ENCODE assay signal across 14 mouse cellular contexts in genomic region chr4:138342778-138343177, GRCm38 (mm10). TPM values are rescaled to one million over a fixed set of nuclear protein-coding genes. Genes with fewer than 3 reads are reported as not detected.
DNase-seq lines count a peak whose midpoint lies in the region; ATAC-seq and TF ChIP-seq lines count a peak whose summit lies in the region.
"Had no signal": no experiment of that assay in that cellular context is flagged by ENCODE, and none has a peak within 500 bp of the region (broad histone marks: within the 10 kb centered on the region; RNA-seq: fewer than 3 reads in every experiment).

No protein-coding gene starts in this region.

- H3K4me3 ChIP-seq in heart, embryonic 14.5 days (ENCODE audit: control insufficient read depth in 1 of 2, insufficient read depth in 1 of 2, low read depth in 1 of 2, low read length in 2 of 2): no peak overlapping the region
- no peak overlapping the region for H3K4me3 ChIP-seq in intestine, embryonic 15.5 days (replicated peaks)
- H3K4me3 ChIP-seq in myocyte: no peak overlapping the region
- H3K4me3 ChIP-seq: embryonic facial prominence, embryonic 13.5 days; midbrain, embryonic 13.5 days had no signal

- H3K79me2 ChIP-seq in myocyte (ENCODE audit: control insufficient read depth, insufficient read depth): no peaks in the 10 kb centered on the region

- whole genome bisulfite sequencing in heart, embryonic 14.5 days: 65% methylated on average over 6 of the region's 6 CpGs
- WGBS in intestine, embryonic 15.5 days: 51% methylated on average over 6 of the region's 6 CpGs

- H3K4me1 ChIP-seq in heart, embryonic 14.5 days (ENCODE audit: control insufficient read depth in 2 of 2, insufficient read depth in 2 of 2, low read length in 2 of 2): peaks cover 27 to 30% of the 10 kb centered on the region in 2 experiments
- peaks cover 6% of the 10 kb centered on the region; the same call in 1 of the 2 replicates for H3K4me1 ChIP-seq in intestine, embryonic 15.5 days (replicated peaks)
- H3K4me1 ChIP-seq: midbrain, embryonic 13.5 days had no signal

- no peaks in the 10 kb centered on the region for H3K9me3 ChIP-seq in heart, embryonic 14.5 days (ENCODE audit: control insufficient read depth, low read length)
- no peaks in the 10 kb centered on the region for H3K9me3 ChIP-seq in intestine, embryonic 15.5 days
- H3K9me3 ChIP-seq: embryonic facial prominence, embryonic 13.5 days; midbrain, embryonic 13.5 days had no signal

- H3K36me3 ChIP-seq in heart, embryonic 14.5 days (ENCODE audit: control insufficient read depth, insufficient read depth, low read length): no peaks in the 10 kb centered on the region
- no peaks in the 10 kb centered on the region for H3K36me3 ChIP-seq in intestine, embryonic 15.5 days
- H3K36me3 ChIP-seq in myocyte (ENCODE audit: control insufficient read depth, insufficient read depth): no peaks in the 10 kb centered on the region
- H3K36me3 ChIP-seq: embryonic facial prominence, embryonic 13.5 days; midbrain, embryonic 13.5 days had no signal

- no peak overlapping the region for H3ac ChIP-seq in myocyte (ENCODE audit: control insufficient read depth, insufficient read length)

- no peaks in the 10 kb centered on the region for H3K27me3 ChIP-seq in heart, embryonic 14.5 days (ENCODE audit: control insufficient read depth, insufficient read depth, low read length)
- no peaks in the 10 kb centered on the region for H3K27me3 ChIP-seq in intestine, embryonic 15.5 days (replicated peaks)
- no peaks in the 10 kb centered on the region for H3K27me3 ChIP-seq in myocyte (ENCODE audit: control insufficient read depth, insufficient read depth, insufficient read length)
- H3K27me3 ChIP-seq: embryonic facial prominence, embryonic 13.5 days; midbrain, embryonic 13.5 days had no signal

- no peak for TF ChIP-seq POLR2A in myocyte (IDR thresholded peaks at IDR 0.05; ENCODE audit: insufficient read length, low read depth)

- H3K9ac ChIP-seq in heart, embryonic 14.5 days (ENCODE audit: low read length): peak overlapping the region; percentile 54; the same call in 1 of the 2 replicates
- no peak overlapping the region for H3K9ac ChIP-seq in intestine, embryonic 15.5 days
- H3K9ac ChIP-seq: embryonic facial prominence, embryonic 13.5 days; midbrain, embryonic 13.5 days had no signal

- H3K27ac ChIP-seq in heart, embryonic 14.5 days (replicated peaks in 1 of 2; ENCODE audit: control insufficient read depth in 1 of 2, insufficient read depth in 1 of 2, low read depth in 2 of 2, low read length in 2 of 2): peak overlapping the region; percentile 77 to 87
- peak overlapping the region; percentile 82 for H3K27ac ChIP-seq in intestine, embryonic 15.5 days
- H3K27ac ChIP-seq: embryonic facial prominence, embryonic 13.5 days; midbrain, embryonic 13.5 days had no signal

- DNase-seq in heart, adult 11 months: no peak
- DNase-seq in kidney, postnatal 14 days: peak; percentile 87
- DNase-seq in spleen, adult 18-20 months: no peak
- DNase-seq in layer of hippocampus, postnatal 36 days: no peak
- DNase-seq in cerebellum, postnatal 4 days (ENCODE audit: low spot score in 2 of 2): no peak
- DNase-seq: lung, adult 2 months; right cerebral cortex, postnatal 25 days; thymus, adult 2 months had no signal

- peak overlapping the region; percentile 30 for H3K4me2 ChIP-seq in heart, embryonic 14.5 days (ENCODE audit: low read length)
- no peak overlapping the region for H3K4me2 ChIP-seq in intestine, embryonic 15.5 days (replicated peaks)
- peak overlapping the region; percentile 76 for H3K4me2 ChIP-seq in myocyte (ENCODE audit: low read depth)
- H3K4me2 ChIP-seq: embryonic facial prominence, embryonic 13.5 days; midbrain, embryonic 13.5 days had no signal

- no peak for ATAC-seq in heart, embryonic 14.5 days (ENCODE audit: insufficient number of reproducible peaks, insufficient read depth, low FRiP score, low read depth)
- peak; percentile 93 for ATAC-seq in intestine, embryonic 15.5 days
- ATAC-seq: midbrain, embryonic 13.5 days had no signal

TF ChIP-seq in myocyte, 11 proteins besides CTCF, POLR2A, EP300 and RAD21:
- TF ChIP-seq MYOG (IDR thresholded peaks at IDR 0.05; ENCODE audit: control insufficient read depth in 1 of 3, insufficient read depth in 1 of 3, insufficient read length in 2 of 3, low read depth in 2 of 3) (no peak), POLR2AphosphoS2 (IDR thresholded peaks at IDR 0.05; ENCODE audit: insufficient read length, low read depth) (no peak), TCF3 (IDR thresholded peaks at IDR 0.05; ENCODE audit: insufficient read length, low read depth) (no peak), E2F4 (IDR thresholded peaks at IDR 0.05; ENCODE audit: insufficient read depth) (no peak), MYOD1 (IDR thresholded peaks at IDR 0.05; ENCODE audit: control insufficient read depth in 1 of 3, insufficient read length in 2 of 3, low read depth in 2 of 3) (no peak), SRF (IDR thresholded peaks at IDR 0.05; ENCODE audit: control insufficient read depth, insufficient read length, low read depth) (no peak), CEBPB (IDR thresholded peaks at IDR 0.05; ENCODE audit: insufficient read depth, poor library complexity, severe bottlenecking) (no peak)
TF ChIP-seq in myocyte: peak in this region for 0.

RNA-seq across cellular contexts. Expression of gene Pink1, which starts 16.7 kb away (rescaled TPM):
- 43.2 and 50.9 TPM in 2 replicates for polyA plus RNA-seq in heart, embryonic 14.5 days (2014; fragmentation: Nextera tagmentation; extraction: Ambion mirVana)
- polyA plus RNA-seq in intestine, embryonic 15.5 days (2015; fragmentation: Nextera tagmentation; extraction: Ambion mirVana): 35.9 and 36.1 TPM in 2 replicates
- 60.9 TPM for polyA plus RNA-seq in myocyte (2012; fragmentation: generic; extraction: Trizol)
- 100 to 1,000 TPM; 228 to 239 TPM for total RNA-seq in layer of hippocampus, postnatal 36 days (2021)

RNA-seq across cellular contexts. Expression of gene Cda, which starts 25.0 kb away (rescaled TPM):
- 11.5 and 14.1 TPM in 2 replicates for polyA plus RNA-seq in heart, embryonic 14.5 days (2014; fragmentation: Nextera tagmentation; extraction: Ambion mirVana)
- polyA plus RNA-seq in intestine, embryonic 15.5 days (2015; fragmentation: Nextera tagmentation; extraction: Ambion mirVana): 26.5 and 30.5 TPM in 2 replicates
- polyA plus RNA-seq in myocyte (2012; fragmentation: generic; extraction: Trizol): 6.0 TPM
- total RNA-seq in layer of hippocampus, postnatal 36 days (2021): 1 to 10 TPM; 2.5 to 3.6 TPM

RNA-seq across cellular contexts. Expression of gene Ddost, which starts 38.2 kb away (rescaled TPM):
- polyA plus RNA-seq in heart, embryonic 14.5 days (2014; fragmentation: Nextera tagmentation; extraction: Ambion mirVana): 267 and 277 TPM in 2 replicates
- polyA plus RNA-seq in intestine, embryonic 15.5 days (2015; fragmentation: Nextera tagmentation; extraction: Ambion mirVana): 379 and 414 TPM in 2 replicates
- 162 TPM for polyA plus RNA-seq in myocyte (2012; fragmentation: generic; extraction: Trizol)
- 10 to 100 TPM; 95.5 to 96.8 TPM for total RNA-seq in layer of hippocampus, postnatal 36 days (2021)

RNA-seq across cellular contexts. Expression of gene Fam43b, which starts 53.5 kb away (rescaled TPM):
- polyA plus RNA-seq in heart, embryonic 14.5 days (2014; fragmentation: Nextera tagmentation; extraction: Ambion mirVana): not detected in 2 replicates
- polyA plus RNA-seq in intestine, embryonic 15.5 days (2015; fragmentation: Nextera tagmentation; extraction: Ambion mirVana): 0.05 TPM in 1 of 2 replicates, not detected in the other
- polyA plus RNA-seq in myocyte (2012; fragmentation: generic; extraction: Trizol): not detected
- total RNA-seq in layer of hippocampus, postnatal 36 days (2021): 10 to 100 TPM; 31.2 to 31.3 TPM
- total RNA-seq: heart, postnatal 10 days had no signal
- polyA plus RNA-seq: lung, adult 2 months; thymus, adult 2 months had no signal
